Mouse (Mus musculus): ENCODE measurements around the gene Ms4a4b.
"Not testable (repeated sequence)": the region's sequence is repeated elsewhere in the genome, so short reads cannot be mapped to it uniquely, and the experiment has no call there.

DNA sequence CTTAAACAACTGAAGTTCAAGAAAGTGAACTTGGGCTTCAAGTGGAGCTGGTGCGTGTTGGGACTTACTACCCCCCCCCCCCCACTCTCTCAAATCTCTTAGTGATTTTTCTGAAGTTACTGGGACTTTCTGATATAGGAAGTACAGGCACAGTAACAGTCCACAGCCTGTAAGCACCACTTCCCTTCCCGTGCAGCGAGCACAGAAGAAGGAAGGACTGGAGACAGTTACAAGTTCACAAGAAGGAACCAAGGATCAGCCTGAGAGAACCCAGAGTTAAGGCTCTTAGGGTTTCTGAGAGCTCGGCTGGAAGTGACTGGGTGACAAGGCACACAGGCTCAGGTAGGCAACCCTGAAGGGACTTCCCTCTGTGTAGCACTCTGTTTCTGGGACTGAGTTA lies 25.9 kb downstream of the Ms4a4b start, which contains the start of gene Ms4a6c:
- not testable (repeated sequence) for TF ChIP-seq CTCF (IDR thresholded peaks at IDR 0.05; ENCODE audit: low read depth, low read length); POLR2A (IDR thresholded peaks at IDR 0.05; ENCODE audit: extremely low read depth, insufficient read depth, low read length)

All from liver, adult 2 months (tissue).